34 mouse cellular contexts compared by ENCODE assay signal in genomic region chr9:107236151-107236550, GRCm38 (mm10). TPM values are rescaled to one million over a fixed set of nuclear protein-coding genes. Genes with fewer than 3 reads are reported as not detected.
"Had no signal": no experiment of that assay in that cellular context is flagged by ENCODE, and none has a peak within 500 bp of the region (broad histone marks: within the 10 kb centered on the region; RNA-seq: fewer than 3 reads in every experiment).

No protein-coding gene starts in this region.

- DNase-seq: heart, postnatal 10 days; heart, postnatal 14 days; heart, postnatal 36 days; heart, postnatal 4 days; kidney, adult 11 months; kidney, adult 18-20 months; kidney, adult 2 months; kidney, adult 8-10 months; kidney, adult 9 months; kidney, postnatal 10 days; kidney, postnatal 14 days; kidney, postnatal 25 days; kidney, postnatal 36 days; kidney, postnatal 4 days; layer of hippocampus, adult 9-11 months; layer of hippocampus, postnatal 36 days had no signal

- H3K4me2 ChIP-seq: heart, embryonic 11.5 days; heart, embryonic 12.5 days; heart, embryonic 13.5 days; heart, embryonic 15.5 days; hindbrain, embryonic 12.5 days; hindbrain, embryonic 13.5 days; hindbrain, embryonic 14.5 days; hindbrain, embryonic 15.5 days; intestine, embryonic 15.5 days; kidney, embryonic 15.5 days had no signal

- H3K9me3 ChIP-seq: heart, embryonic 12.5 days; heart, embryonic 13.5 days; heart, embryonic 15.5 days; hindbrain, embryonic 10.5 days; hindbrain, embryonic 12.5 days; hindbrain, embryonic 13.5 days; hindbrain, embryonic 15.5 days; intestine, embryonic 15.5 days; kidney, embryonic 15.5 days had no signal

- H3K36me3 ChIP-seq: heart, embryonic 12.5 days; heart, embryonic 13.5 days; heart, embryonic 15.5 days; hindbrain, embryonic 10.5 days; hindbrain, embryonic 12.5 days; hindbrain, embryonic 13.5 days; hindbrain, embryonic 15.5 days; intestine, embryonic 15.5 days; kidney, embryonic 15.5 days had no signal

- H3K9ac ChIP-seq: heart, embryonic 12.5 days; heart, embryonic 13.5 days; heart, embryonic 15.5 days; hindbrain, embryonic 12.5 days; hindbrain, embryonic 13.5 days; hindbrain, embryonic 14.5 days; hindbrain, embryonic 15.5 days; intestine, embryonic 15.5 days; kidney, embryonic 15.5 days had no signal

- H3K27ac ChIP-seq: heart, embryonic 13.5 days; heart, embryonic 15.5 days; hindbrain, embryonic 10.5 days; hindbrain, embryonic 12.5 days; hindbrain, embryonic 13.5 days; hindbrain, embryonic 14.5 days; hindbrain, embryonic 15.5 days; hindbrain, postnatal 0 days; intestine, embryonic 15.5 days; kidney, embryonic 15.5 days; kidney, postnatal 0 days; layer of hippocampus, adult 2 months had no signal

- H3K4me3 ChIP-seq: heart, embryonic 12.5 days; heart, embryonic 13.5 days; heart, embryonic 15.5 days; hindbrain, embryonic 10.5 days; hindbrain, embryonic 12.5 days; hindbrain, embryonic 13.5 days; hindbrain, embryonic 15.5 days; intestine, embryonic 15.5 days; kidney, embryonic 15.5 days; layer of hippocampus, adult 2 months had no signal

- ATAC-seq: hindbrain, embryonic 16.5 days; hindbrain, postnatal 0 days; inflammation-experienced regulatory T-cells, adult 6 months; intestine, embryonic 15.5 days; intestine, embryonic 16.5 days; intestine, postnatal 0 days had no signal

- H3K4me1 ChIP-seq: hindbrain, embryonic 12.5 days had no signal

RNA-seq across cellular contexts. Expression of gene Dock3, which starts 4.4 kb away (rescaled TPM):
- polyA plus RNA-seq: inflammation-experienced regulatory T-cells, adult 6 months had no signal
